Mouse (Mus musculus) kidney, postnatal 0 days (tissue): ENCODE measurements around the gene Capn10. TPM values are rescaled to one million over a fixed set of nuclear protein-coding genes. Genes with fewer than 3 reads are reported as not detected.

ENCODE experiments used
- ATAC-seq: fragments of 200-750 bp; cut with Nextera tagmentation; replicated peaks from 2 replicates; pipeline ENCODE4 v1.8.0; 2017; ENCODE audit warnings: low read depth, moderate number of reproducible peaks, moderate TSS enrichment, moderate library complexity; ENCODE audit not compliant: low FRiP score
- DNase-seq: peaks from one replicate; pipeline ENCODE4 v3.0.0-alpha.2; 2016; ENCODE audit warnings: low spot score
- H3K27ac ChIP-seq: fragments of 300-500 bp; sonication (generic); 2 replicates; pipeline ENCODE4 v1.5.1; 2014; ENCODE audit warnings: mild to moderate bottlenecking
- H3K27me3 ChIP-seq: fragments of 300-500 bp; sonication (generic); 2 replicates; pipeline ENCODE4 v1.6.1; 2014; ENCODE audit warnings: low read length, mixed read lengths; ENCODE audit not compliant: insufficient read depth
- H3K36me3 ChIP-seq: fragments of 300-500 bp; sonication (generic); 2 replicates; pipeline ENCODE4 v1.6.1; 2014; ENCODE audit warnings: low read length, mixed read lengths; ENCODE audit not compliant: insufficient read depth
- H3K4me1 ChIP-seq: fragments of 300-500 bp; sonication (generic); replicated peaks from 2 replicates; pipeline ENCODE4 v1.6.1; 2014; ENCODE audit warnings: antibody characterized with exemption, low read length, mixed read lengths; ENCODE audit not compliant: insufficient read depth
- H3K4me2 ChIP-seq: fragments of 300-500 bp; sonication (generic); 2 replicates; pipeline ENCODE4 v1.6.1; 2014; ENCODE audit warnings: mild to moderate bottlenecking, low read length, moderate library complexity, mixed read lengths
- H3K4me3 ChIP-seq: fragments of 300-500 bp; sonication (generic); replicated peaks from 2 replicates; pipeline ENCODE4 v1.5.1; 2014; ENCODE audit warnings: low read depth, low read length
- H3K9ac ChIP-seq: fragments of 300-500 bp; sonication (generic); 2 replicates; pipeline ENCODE4 v1.6.1; 2014; ENCODE audit warnings: low read depth, low read length
- H3K9me3 ChIP-seq: fragments of 300-500 bp; sonication (generic); replicated peaks from 2 replicates; pipeline ENCODE4 v1.6.1; 2016; ENCODE audit warnings: low read length, inconsistent platforms, mixed read lengths
- CTCF ChIP-seq: IDR thresholded peaks from 2 replicates; pipeline ENCODE4 v1.5.1; 2016; ENCODE audit warnings: antibody characterized with exemption, low read depth, mild to moderate bottlenecking, moderate library complexity
- WGBS: fragments of 180-500 bp; shearing (Covaris S2); extraction: QIAGEN DNeasy Blood & Tissue Kit; methylation state at CpG from one replicate; pipeline ENCODE4 v1.1.7; 2014; 5-methylcytosine and 5-hydroxymethylcytosine counted together
- polyA plus RNA-seq: library from polyadenylated mRNA; unstranded; fragments of >200 nt; fragmentation: Nextera tagmentation; extraction: Ambion mirVana; gene quantifications from 2 replicates; pipeline ENCODE4 v1.2.1, GENCODE M21; 2015

Gene Capn10
- polyA plus RNA-seq = 31.0 and 32.2 TPM in 2 replicates

GRCm38 (mm10) chr1:92934182-92934827 is at the start of gene Capn10:
Capn10 (plus strand) TSS chr1:92934376.
- Histone ChIP-seq H3K36me3 (peaks cover 8% of the 10 kb centered on the region; the same call in 1 of the 2 replicates), H3K4me1 (peaks cover 4% of the 10 kb centered on the region; the same call in 1 of the 2 replicates), H3K27ac (peak within 1 kb of the TSS; percentile 95), H3K9ac (peak within 1 kb of the TSS; percentile 80), H3K9me3 (no peaks in the 10 kb centered on the region), H3K4me2 (peak within 1 kb of the TSS; percentile 92), H3K27me3 (no peaks in the 10 kb centered on the region), H3K4me3 (peak within 1 kb of the TSS; percentile 60)
- under 1% methylated on average over 45 of the region's 45 CpGs for WGBS
- peak; percentile 23; the same call in 1 of the 2 replicates for TF ChIP-seq CTCF
- peak; percentile 98 for DNase-seq
- peak; percentile 99 for ATAC-seq

GRCm38 (mm10) chr1:92888901-92889655 is 45.1 kb upstream of the Capn10 start:
- no peak overlapping the region for H3K9ac ChIP-seq
- no peak overlapping the region for H3K4me2 ChIP-seq
- H3K9me3 ChIP-seq = no peaks in the 10 kb centered on the region
- no peak overlapping the region for H3K4me3 ChIP-seq
- ATAC-seq (no peak), DNase-seq (no peak)
- 69% methylated on average over 7 of the region's 7 CpGs for WGBS
- no peaks in the 10 kb centered on the region for H3K4me1 ChIP-seq
- H3K27me3 ChIP-seq = no peaks in the 10 kb centered on the region
- H3K27ac ChIP-seq = no peak overlapping the region
- no peaks in the 10 kb centered on the region for H3K36me3 ChIP-seq
- TF ChIP-seq CTCF = no peak

GRCm38 (mm10) chr1:92892791-92893190 is 41.4 kb upstream of the Capn10 start:
- no peak for ATAC-seq
- Histone ChIP-seq H3K4me2 (no peak overlapping the region), H3K9me3 (no peaks in the 10 kb centered on the region), H3K27me3 (no peaks in the 10 kb centered on the region), H3K9ac (no peak overlapping the region), H3K36me3 (no peaks in the 10 kb centered on the region), H3K4me3 (no peak overlapping the region), H3K27ac (no peak overlapping the region), H3K4me1 (no peaks in the 10 kb centered on the region)
- no peak for TF ChIP-seq CTCF
- 66% methylated on average over 3 of the region's 3 CpGs for WGBS
- DNase-seq = no peak

- no peaks in the 10 kb centered on the region for H3K36me3 ChIP-seq
- H3K4me2 ChIP-seq = no peak overlapping the region
- WGBS = 60% methylated on average over 3 of the region's 3 CpGs
- no peak overlapping the region for H3K4me3 ChIP-seq
- H3K9me3 ChIP-seq = no peaks in the 10 kb centered on the region
- no peaks in the 10 kb centered on the region for H3K27me3 ChIP-seq
- H3K9ac ChIP-seq = no peak overlapping the region
- no peak overlapping the region for H3K27ac ChIP-seq
- no peaks in the 10 kb centered on the region for H3K4me1 ChIP-seq
- DNase-seq = no peak
- no peak for TF ChIP-seq CTCF
- no peak for ATAC-seq
These were observed 40.3 kb upstream of the Capn10 start for GRCm38 (mm10) chr1:92893896-92894295.

GRCm38 (mm10) chr1:92895089-92895488 is 39.1 kb upstream of the Capn10 start:
- Histone ChIP-seq H3K27ac (no peak overlapping the region), H3K4me3 (no peak overlapping the region), H3K9ac (no peak overlapping the region), H3K4me2 (no peak overlapping the region), H3K4me1 (no peaks in the 10 kb centered on the region), H3K36me3 (no peaks in the 10 kb centered on the region), H3K9me3 (no peaks in the 10 kb centered on the region), H3K27me3 (no peaks in the 10 kb centered on the region)
- peak; percentile 94 for TF ChIP-seq CTCF
- ATAC-seq = peak; percentile 21; the same call in 1 of the 2 replicates
- WGBS = 15% methylated on average over 3 of the region's 3 CpGs
- DNase-seq = peak; percentile 89

GRCm38 (mm10) chr1:92902786-92903185 is 31.4 kb upstream of the Capn10 start, which contains the start of gene Ankmy1:
Ankmy1 (minus strand) TSS chr1:92902906.
- peak within 1 kb of the TSS; percentile 4; the same call in 1 of the 2 replicates for H3K4me3 ChIP-seq
- peak within 1 kb of the TSS; percentile 52 for H3K4me2 ChIP-seq
- H3K36me3 ChIP-seq = no peaks in the 10 kb centered on the region
- H3K4me1 ChIP-seq = 0 out of 2 replicates have a peak, but pooled peaks cover 7% of the 10 kb centered on the region
- DNase-seq = peak; percentile 85
- no peaks in the 10 kb centered on the region for H3K9me3 ChIP-seq
- TF ChIP-seq CTCF = no peak
- H3K9ac ChIP-seq = no peak within 1 kb of the TSS
- peak; percentile 63 for ATAC-seq
- no peak within 1 kb of the TSS for H3K27ac ChIP-seq
- no peaks in the 10 kb centered on the region for H3K27me3 ChIP-seq
- 1% methylated on average over 15 of the region's 15 CpGs for WGBS
